Mouse (Mus musculus) central nervous system, embryonic 14 days (tissue): ENCODE data around the gene Cabp5. TPM values are rescaled to one million over a fixed set of nuclear protein-coding genes. Genes with fewer than 3 reads are reported as not detected.

Experiments used
- polyA plus RNA-seq: library from polyadenylated mRNA; depleted of rRNA; stranded (reverse); fragments of >200 nt; gene quantifications from 2 replicates; pipeline ENCODE4 v1.2.3, GENCODE M21; 2012; rRNA removed

Cabp5 gene
- 0.11 and 0.34 TPM in 2 replicates for polyA plus RNA-seq

GRCm38 (mm10) chr7:13397832-13398231, at the start of gene Cabp5:
Gene Cabp5, plus strand, starts transcription at chr7:13398132.

GRCm38 (mm10) chr7:13450541-13450940, 52.6 kb downstream of the Cabp5 start, which contains the start of gene Bsph1:
Gene Bsph1, plus strand, starts transcription at chr7:13450841.

Other genes starting within 250 kb of the Cabp5 start
- not detected in 2 replicates for gene Vmn1r88, start 238.6 kb upstream of the Cabp5 start, polyA plus RNA-seq
- gene Vmn1r89, start 185.1 kb upstream of the Cabp5 start, polyA plus RNA-seq, result not detected in 2 replicates
- gene Lig1, start 120.8 kb upstream of the Cabp5 start, polyA plus RNA-seq, result 51.7 and 54.3 TPM in 2 replicates
- 12.1 and 12.5 TPM in 2 replicates for gene Zswim9, start 119.4 kb upstream of the Cabp5 start, polyA plus RNA-seq
- 2.4 and 3.3 TPM in 2 replicates for gene Pla2g4c, start 73.5 kb upstream of the Cabp5 start, polyA plus RNA-seq
- gene Bsph1, start 52.7 kb downstream of the Cabp5 start, polyA plus RNA-seq, result not detected in 2 replicates
- not detected in 2 replicates for gene Bsph2, start 172.9 kb downstream of the Cabp5 start, polyA plus RNA-seq
- not detected in 2 replicates for gene Sult2a5, start 225.8 kb downstream of the Cabp5 start, polyA plus RNA-seq